Mouse (Mus musculus) thymus, adult 2 months (tissue): ENCODE results near the gene Kcnc1.

Experiments
- CTCF ChIP-seq: fragments of 200-500 bp; IDR thresholded peaks from 2 replicates; pipeline ENCODE4 v1.5.1; 2012; ENCODE audit warnings: mild to moderate bottlenecking, control low read depth, low read length, moderate library complexity, borderline replicate concordance; ENCODE audit not compliant: control insufficient read depth, poor library complexity, insufficient read depth; ENCODE audit errors: extremely low read depth
- POLR2A ChIP-seq: fragments of 200-500 bp; IDR thresholded peaks from 2 replicates; pipeline ENCODE4 v1.6.1; 2012; ENCODE audit warnings: mild to moderate bottlenecking, low read length, control low read depth, moderate library complexity; ENCODE audit not compliant: control insufficient read depth, poor library complexity, insufficient read depth; ENCODE audit errors: extremely low read depth

- TF ChIP-seq CTCF (no peak), POLR2A (no peak)
Measured at GRCm38 (mm10) chr7:46393718-46394511, 2.4 kb upstream of the Kcnc1 start.
